Mouse (Mus musculus) liver, embryonic 12.5 days (tissue): ENCODE measurements around the gene Shank1. TPM values are rescaled to one million over a fixed set of nuclear protein-coding genes. Genes with fewer than 3 reads are reported as not detected.

Experiments
- ATAC-seq: fragments of 200-750 bp; cut with Nextera tagmentation; 2 replicates; pipeline ENCODE4 v1.8.0; 2017; ENCODE audit warnings: moderate number of reproducible peaks, mild to moderate bottlenecking, moderate library complexity
- H3K27ac ChIP-seq: fragments of 300-500 bp; sonication (generic); 2 replicates; pipeline ENCODE4 v1.5.1; 2016; ENCODE audit warnings: mild to moderate bottlenecking
- H3K27me3 ChIP-seq: fragments of 300-500 bp; sonication (generic); replicated peaks from 2 replicates; pipeline ENCODE4 v1.6.1; 2016; ENCODE audit warnings: mild to moderate bottlenecking, moderate library complexity
- H3K36me3 ChIP-seq: fragments of 300-500 bp; sonication (generic); 2 replicates; pipeline ENCODE4 v1.6.1; 2016; ENCODE audit warnings: mild to moderate bottlenecking, moderate library complexity
- H3K4me1 ChIP-seq: fragments of 300-500 bp; sonication (generic); 2 replicates; pipeline ENCODE4 v1.6.1; 2016
- H3K4me2 ChIP-seq: fragments of 300-500 bp; sonication (generic); 2 replicates; pipeline ENCODE4 v1.6.1; 2016; ENCODE audit warnings: mild to moderate bottlenecking, moderate library complexity
- H3K4me3 ChIP-seq: fragments of 300-500 bp; sonication (generic); 2 replicates; pipeline ENCODE4 v1.5.1; 2016; ENCODE audit warnings: mild to moderate bottlenecking, moderate library complexity
- H3K9ac ChIP-seq: fragments of 300-500 bp; sonication (generic); 2 replicates; pipeline ENCODE4 v1.6.1; 2016; ENCODE audit warnings: mild to moderate bottlenecking, moderate library complexity
- H3K9me3 ChIP-seq: fragments of 300-500 bp; sonication (generic); replicated peaks from 2 replicates; pipeline ENCODE4 v1.6.1; 2016; ENCODE audit warnings: mild to moderate bottlenecking, moderate library complexity
- WGBS: fragments of 180-500 bp; shearing (Covaris S2); methylation state at CpG from one replicate; pipeline ENCODE4 v1.1.7; 2016; ENCODE audit not compliant: insufficient replicate concordance; 5-methylcytosine and 5-hydroxymethylcytosine counted together
- polyA plus RNA-seq: library from polyadenylated mRNA; unstranded; fragments of >200 nt; fragmentation: Nextera tagmentation; extraction: Ambion mirVana; gene quantifications from 2 replicates; pipeline ENCODE4 v1.2.1, GENCODE M21; 2016

Shank1 gene
- polyA plus RNA-seq, 1 experiment from 2014 or later: 0.18 TPM

DNA sequence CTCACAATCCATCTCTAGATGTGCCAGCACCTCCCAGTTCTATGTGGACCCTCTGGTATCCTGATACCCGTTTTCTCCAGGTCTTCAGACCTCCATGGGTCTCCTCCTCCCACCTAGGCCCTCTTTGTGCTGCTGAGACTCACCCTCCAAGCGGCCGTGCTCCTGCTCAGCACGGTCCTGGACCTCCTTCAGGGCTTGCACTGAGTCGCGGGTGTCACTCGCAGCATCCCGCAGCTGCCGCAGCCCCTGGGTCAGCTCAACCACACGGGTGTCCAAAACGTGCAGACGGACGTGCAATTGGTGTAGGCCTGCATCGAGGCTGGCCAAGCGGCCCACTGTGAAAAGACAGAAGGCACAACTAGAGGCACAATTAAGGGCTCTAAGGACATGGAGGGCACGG is 4.4 kb upstream of the Shank1 start:
- Histone ChIP-seq H3K4me1 (peaks cover 32% of the 10 kb centered on the region), H3K9me3 (no peaks in the 10 kb centered on the region), H3K36me3 (no peaks in the 10 kb centered on the region), H3K27ac (no peak overlapping the region), H3K4me2 (peak overlapping the region; percentile 86), H3K4me3 (peak overlapping the region; percentile 66), H3K9ac (no peak overlapping the region), H3K27me3 (peaks cover 52% of the 10 kb centered on the region)
- ATAC-seq: no peak
- 11% methylated on average over 16 of the region's 16 CpGs for WGBS

- Histone ChIP-seq H3K4me2 (peak within 1 kb of the TSS; percentile 86), H3K36me3 (no peaks in the 10 kb centered on the region), H3K9ac (no peak within 1 kb of the TSS), H3K9me3 (no peaks in the 10 kb centered on the region), H3K27ac (no peak within 1 kb of the TSS), H3K4me1 (peaks cover 40% of the 10 kb centered on the region), H3K4me3 (peak within 1 kb of the TSS; percentile 66), H3K27me3 (peaks cover 60% of the 10 kb centered on the region)
- ATAC-seq: no peak
- 41% methylated on average over 6 of the region's 6 CpGs for WGBS
Measured at GRCm38 (mm10) chr7:44306516-44307240, 3.4 kb upstream of the Shank1 start, which contains the start of gene Clec11a. TSS of gene Clec11a (minus strand) at chr7:44306902.

- H3K27me3 ChIP-seq: peaks cover 64% of the 10 kb centered on the region
- H3K4me1 ChIP-seq: peaks cover 40% of the 10 kb centered on the region
- 39% methylated on average over 9 of the region's 9 CpGs for WGBS
- no peaks in the 10 kb centered on the region for H3K9me3 ChIP-seq
- no peak overlapping the region for H3K27ac ChIP-seq
- no peak for ATAC-seq
- H3K9ac ChIP-seq: no peak overlapping the region
- no peak overlapping the region for H3K4me2 ChIP-seq
- no peaks in the 10 kb centered on the region for H3K36me3 ChIP-seq
- H3K4me3 ChIP-seq: no peak overlapping the region
Measured at GRCm38 (mm10) chr7:44307261-44308020, 2.6 kb upstream of the Shank1 start.

GRCm38 (mm10) chr7:44310285-44310877 is 328 bp downstream of the Shank1 start:
- WGBS: 4% methylated on average over 38 of the region's 40 CpGs
- peak overlapping the region; percentile 37 for H3K4me3 ChIP-seq
- ATAC-seq: no peak
- H3K9me3 ChIP-seq: no peaks in the 10 kb centered on the region
- peaks cover 91% of the 10 kb centered on the region for H3K27me3 ChIP-seq
- H3K4me1 ChIP-seq: peaks cover 21% of the 10 kb centered on the region
- H3K27ac ChIP-seq: no peak overlapping the region
- no peaks in the 10 kb centered on the region for H3K36me3 ChIP-seq
- no peak overlapping the region for H3K9ac ChIP-seq
- peak overlapping the region; percentile 63 for H3K4me2 ChIP-seq

DNA sequence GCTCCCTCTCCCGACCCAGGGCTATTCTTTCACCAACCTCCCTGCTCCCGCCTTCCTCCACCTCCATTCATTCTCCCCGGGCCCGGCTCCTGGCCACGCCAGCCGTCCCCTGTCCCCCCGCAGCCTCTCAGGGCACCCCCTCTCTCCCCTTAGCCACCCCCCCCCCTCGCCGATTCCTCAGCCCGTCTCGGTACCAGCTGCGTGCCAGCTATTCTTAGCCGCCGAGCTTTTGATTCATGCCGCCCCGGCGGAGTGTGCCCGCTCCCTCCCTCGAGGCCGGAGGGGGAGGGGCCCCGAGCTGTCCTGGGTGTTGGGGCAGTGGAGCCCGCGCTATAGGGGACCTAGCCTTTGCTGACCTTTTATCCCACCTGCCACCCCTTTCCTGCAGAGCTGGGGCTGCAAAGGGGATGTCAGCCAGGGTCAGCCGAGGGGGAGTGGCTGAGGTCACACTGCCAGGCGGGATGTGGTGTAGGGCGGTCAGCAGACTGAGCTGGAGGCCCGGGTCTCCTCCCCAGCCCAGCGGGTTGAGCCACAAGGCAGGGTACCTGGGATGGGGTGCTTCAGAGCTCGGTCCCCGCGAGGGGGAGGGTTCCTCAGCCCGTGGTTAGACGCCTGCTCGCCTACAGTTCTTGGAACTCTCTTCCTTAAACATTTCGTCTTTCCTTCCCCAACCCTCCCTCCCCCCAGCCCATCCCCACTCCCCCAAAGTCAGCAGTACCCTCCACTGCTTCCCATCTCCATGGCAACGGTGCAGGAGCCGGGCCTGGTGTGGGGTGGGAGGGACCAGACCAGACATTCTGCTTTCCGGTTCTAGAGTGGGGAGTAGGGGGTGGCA is 1.0 kb downstream of the Shank1 start:
- no peak for ATAC-seq
- 3% methylated on average over 38 of the region's 38 CpGs for WGBS
- H3K27me3 ChIP-seq: peaks cover 97% of the 10 kb centered on the region

GRCm38 (mm10) chr7:44311713-44312304 is 1.8 kb downstream of the Shank1 start:
- H3K36me3 ChIP-seq: no peaks in the 10 kb centered on the region
- no peaks in the 10 kb centered on the region for H3K9me3 ChIP-seq
- no peak for ATAC-seq
- no peak overlapping the region for H3K9ac ChIP-seq
- H3K27me3 ChIP-seq: peaks cover 96% of the 10 kb centered on the region
- peaks cover 14% of the 10 kb centered on the region for H3K4me1 ChIP-seq
- no peak overlapping the region for H3K27ac ChIP-seq
- 16% methylated on average over 6 of the region's 6 CpGs for WGBS
- H3K4me2 ChIP-seq: no peak overlapping the region
- H3K4me3 ChIP-seq: no peak overlapping the region

More for the DNA sequence above, 1.0 kb downstream of the Shank1 start:
- H3K4me3 ChIP-seq: peak overlapping the region; percentile 37
- H3K9ac ChIP-seq: no peak overlapping the region
- H3K4me1 ChIP-seq: peaks cover 14% of the 10 kb centered on the region
- peak overlapping the region; percentile 63 for H3K4me2 ChIP-seq
- H3K9me3 ChIP-seq: no peaks in the 10 kb centered on the region
- no peak overlapping the region for H3K27ac ChIP-seq
- no peaks in the 10 kb centered on the region for H3K36me3 ChIP-seq

DNA sequence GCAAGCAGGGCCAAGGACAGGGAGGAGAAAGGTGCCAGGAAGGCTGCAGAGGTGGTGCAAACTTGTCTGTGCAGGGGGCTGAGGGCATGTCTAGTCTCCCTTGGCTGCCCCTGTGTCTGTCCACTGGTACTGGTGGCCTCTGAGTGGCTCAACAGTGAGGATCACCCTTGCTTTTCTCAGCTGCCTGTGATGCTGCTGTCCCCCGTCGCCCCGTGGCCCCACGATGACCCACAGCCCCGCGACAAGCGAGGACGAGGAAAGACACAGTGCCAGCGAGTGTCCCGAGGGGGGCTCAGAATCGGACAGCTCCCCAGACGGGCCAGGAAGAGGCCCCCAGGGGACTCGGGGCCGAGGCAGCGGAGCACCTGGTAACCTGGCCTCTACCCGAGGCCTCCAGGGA is 2.4 kb downstream of the Shank1 start:
- Histone ChIP-seq H3K9ac (no peak overlapping the region), H3K36me3 (no peaks in the 10 kb centered on the region), H3K4me1 (peaks cover 14% of the 10 kb centered on the region), H3K4me2 (no peak overlapping the region), H3K9me3 (no peaks in the 10 kb centered on the region), H3K27ac (no peak overlapping the region), H3K4me3 (no peak overlapping the region), H3K27me3 (peaks cover 95% of the 10 kb centered on the region)
- ATAC-seq: no peak
- 48% methylated on average over 16 of the region's 16 CpGs for WGBS

GRCm38 (mm10) chr7:44317913-44318312 is 7.9 kb downstream of the Shank1 start:
- H3K27ac ChIP-seq: no peak overlapping the region
- WGBS: 12% methylated on average over 4 of the region's 4 CpGs
- no peak for ATAC-seq
- no peaks in the 10 kb centered on the region for H3K9me3 ChIP-seq
- no peak overlapping the region for H3K4me2 ChIP-seq
- H3K36me3 ChIP-seq: no peaks in the 10 kb centered on the region
- H3K27me3 ChIP-seq: peaks cover 53% of the 10 kb centered on the region
- H3K4me1 ChIP-seq: no peaks in the 10 kb centered on the region
- H3K9ac ChIP-seq: no peak overlapping the region
- no peak overlapping the region for H3K4me3 ChIP-seq

DNA sequence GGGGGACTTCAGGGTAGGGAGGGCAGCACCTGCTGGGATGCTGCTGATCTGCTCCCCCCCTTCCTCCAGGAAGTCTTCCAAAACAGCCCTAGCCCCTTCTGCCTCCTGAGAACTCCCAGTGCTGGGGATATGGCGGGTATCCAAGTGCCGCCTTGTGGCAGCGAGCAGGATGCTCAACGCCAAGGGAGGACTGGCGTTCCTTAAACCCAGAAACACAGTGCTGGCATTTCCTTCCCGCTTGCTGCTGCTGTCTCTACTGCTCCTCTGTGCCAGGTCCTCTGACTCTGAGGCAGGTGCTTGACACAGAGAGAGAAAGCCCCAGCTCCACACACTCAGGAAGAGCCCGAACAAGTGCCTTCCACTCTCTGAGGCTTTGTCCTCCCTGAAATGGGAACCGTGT is 10.8 kb downstream of the Shank1 start:
- Histone ChIP-seq H3K9me3 (no peaks in the 10 kb centered on the region), H3K4me1 (no peaks in the 10 kb centered on the region), H3K4me2 (no peak overlapping the region), H3K27me3 (peaks cover 48% of the 10 kb centered on the region), H3K9ac (no peak overlapping the region), H3K4me3 (no peak overlapping the region), H3K27ac (no peak overlapping the region), H3K36me3 (no peaks in the 10 kb centered on the region)
- 35% methylated on average over 8 of the region's 8 CpGs for WGBS
- no peak for ATAC-seq

DNA sequence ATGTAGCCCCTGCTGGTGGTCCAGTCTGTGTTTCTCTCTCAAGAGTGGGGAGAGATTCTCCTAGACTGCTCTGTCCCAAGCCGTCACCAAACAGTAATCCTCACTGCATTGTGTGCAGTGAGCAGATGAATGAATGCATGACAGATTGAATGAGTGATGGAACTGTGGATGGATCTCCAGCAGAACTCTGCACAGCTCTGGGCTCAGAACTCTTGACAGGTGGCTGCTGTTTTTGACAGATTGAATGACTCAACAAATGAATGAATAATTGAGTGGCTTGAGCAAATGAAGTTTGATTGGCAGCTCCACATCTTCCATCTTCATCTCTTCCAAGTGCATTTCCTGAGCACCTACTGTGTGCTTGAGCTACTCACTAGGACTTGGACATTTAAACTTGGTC is 12.2 kb downstream of the Shank1 start:
- Histone ChIP-seq H3K9ac (no peak overlapping the region), H3K27me3 (peaks cover 49% of the 10 kb centered on the region), H3K4me1 (no peaks in the 10 kb centered on the region), H3K4me2 (no peak overlapping the region), H3K4me3 (no peak overlapping the region), H3K36me3 (no peaks in the 10 kb centered on the region), H3K27ac (no peak overlapping the region), H3K9me3 (no peaks in the 10 kb centered on the region)
- no peak for ATAC-seq
- 69% methylated on average over 1 of the region's 1 CpGs for WGBS

GRCm38 (mm10) chr7:44326614-44327013 is 16.6 kb downstream of the Shank1 start:
- Histone ChIP-seq H3K4me1 (no peaks in the 10 kb centered on the region), H3K9ac (no peak overlapping the region), H3K27me3 (peaks cover 56% of the 10 kb centered on the region), H3K4me2 (no peak overlapping the region), H3K4me3 (no peak overlapping the region), H3K36me3 (no peaks in the 10 kb centered on the region), H3K27ac (no peak overlapping the region), H3K9me3 (no peaks in the 10 kb centered on the region)
- WGBS: 43% methylated on average over 6 of the region's 6 CpGs
- ATAC-seq: no peak
